Mouse (Mus musculus): Measurements from ENCODE around the gene Fstl4. TPM values are rescaled to one million over a fixed set of nuclear protein-coding genes. Genes with fewer than 3 reads are reported as not detected.

The Fstl4 gene
- total and polyA plus RNA-seq, 3 experiments: not detected

DNA sequence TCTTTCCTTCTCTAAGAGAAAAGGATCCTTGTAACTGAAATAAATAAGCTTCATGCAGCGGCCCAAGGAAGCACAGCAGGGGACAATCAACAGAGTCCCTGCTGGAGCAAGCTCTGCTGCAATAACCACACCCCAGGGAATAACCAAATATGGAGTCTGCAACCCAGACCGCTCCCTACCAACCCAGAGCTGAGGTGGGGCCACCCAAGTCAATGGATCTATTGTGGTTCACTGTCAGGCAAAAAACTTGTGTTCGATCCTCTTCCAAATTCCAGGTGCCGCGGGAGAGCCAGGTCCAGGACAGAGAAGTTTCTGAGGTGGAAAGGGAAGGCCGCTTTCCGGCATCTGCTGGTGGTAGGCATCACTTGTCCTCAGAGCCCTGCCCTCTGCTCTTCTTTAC, 245.2 kb downstream of the Fstl4 start:
- no peak for DNase-seq (ENCODE audit: low read depth, low spot score)
- Histone ChIP-seq H3K36me3 (ENCODE audit: control insufficient read depth in 1 of 2, insufficient read depth in 2 of 2, low read length in 2 of 2) (no peaks in the 10 kb centered on the region), H3K9ac (ENCODE audit: control insufficient read depth, low read depth, low read length, poor library complexity, severe bottlenecking) (no peak overlapping the region), H3K9me3 (replicated peaks; ENCODE audit: insufficient read depth, low read length) (no peaks in the 10 kb centered on the region), H3K27ac (ENCODE audit: control insufficient read depth, low read depth, low read length) (no peak overlapping the region), H3K27me3 (ENCODE audit: control insufficient read depth in 1 of 2, insufficient read depth in 2 of 2, low read length in 2 of 2) (no peaks in the 10 kb centered on the region), H3K79me2 (ENCODE audit: control insufficient read depth, insufficient read depth, low read length, poor library complexity) (no peaks in the 10 kb centered on the region), H3K4me3 (ENCODE audit: control insufficient read depth in 1 of 2, insufficient read depth in 1 of 2, low read depth in 2 of 2, low read length in 2 of 2) (no peak overlapping the region), H3K4me1 (ENCODE audit: control insufficient read depth in 1 of 2, insufficient read depth in 2 of 2, low read length in 2 of 2) (no peaks in the 10 kb centered on the region)
- TF ChIP-seq TBP (IDR thresholded peaks at IDR 0.05; ENCODE audit: low read depth, low read length) (no peak), USF1 (IDR thresholded peaks at IDR 0.05; ENCODE audit: low read depth, low read length) (no peak), MAX (IDR thresholded peaks at IDR 0.05; ENCODE audit: low read length) (no peak), TCF12 (IDR thresholded peaks at IDR 0.05; ENCODE audit: low read depth, low read length) (no peak), SMC3 (IDR thresholded peaks at IDR 0.05; ENCODE audit: low read depth, low read length) (no peak), POLR2A (IDR thresholded peaks at IDR 0.05; ENCODE audit: control insufficient read depth in 1 of 2, insufficient read depth in 1 of 2, low read depth in 1 of 2, low read length in 2 of 2, poor library complexity in 1 of 2) (no peak), POLR2AphosphoS5 (IDR thresholded peaks at IDR 0.05; ENCODE audit: borderline replicate concordance, low read depth, low read length) (no peak)

- H3K9ac ChIP-seq (ENCODE audit: control insufficient read depth, low read depth, low read length, poor library complexity, severe bottlenecking): no peak overlapping the region
- H3K27ac ChIP-seq (ENCODE audit: control insufficient read depth, low read depth, low read length): no peak overlapping the region
- no peak for TF ChIP-seq TCF12 (IDR thresholded peaks at IDR 0.05; ENCODE audit: low read depth, low read length)
- TF ChIP-seq MAX (IDR thresholded peaks at IDR 0.05; ENCODE audit: low read length): no peak
- no peak for TF ChIP-seq NRF1 (IDR thresholded peaks at IDR 0.05; ENCODE audit: insufficient read depth, low read depth, low read length, poor library complexity, severe bottlenecking)
- no peak overlapping the region for H3K4me3 ChIP-seq (ENCODE audit: control insufficient read depth in 1 of 2, insufficient read depth in 1 of 2, low read depth in 2 of 2, low read length in 2 of 2)
- H3K79me2 ChIP-seq (ENCODE audit: control insufficient read depth, insufficient read depth, low read length, poor library complexity): no peaks in the 10 kb centered on the region
- no peaks in the 10 kb centered on the region for H3K9me3 ChIP-seq (replicated peaks; ENCODE audit: insufficient read depth, low read length)
- H3K4me1 ChIP-seq (ENCODE audit: control insufficient read depth in 1 of 2, insufficient read depth in 2 of 2, low read length in 2 of 2): no peaks in the 10 kb centered on the region
- H3K36me3 ChIP-seq (ENCODE audit: control insufficient read depth in 1 of 2, insufficient read depth in 2 of 2, low read length in 2 of 2): no peaks in the 10 kb centered on the region
- DNase-seq (ENCODE audit: low read depth, low spot score): no peak
- no peaks in the 10 kb centered on the region for H3K27me3 ChIP-seq (ENCODE audit: control insufficient read depth in 1 of 2, insufficient read depth in 2 of 2, low read length in 2 of 2)
Observed at GRCm38 (mm10) chr11:53011996-53012505, 247.6 kb downstream of the Fstl4 start.

GRCm38 (mm10) chr11:53013906-53014305, 249.5 kb downstream of the Fstl4 start:
- H3K4me3 ChIP-seq (ENCODE audit: control insufficient read depth in 1 of 2, insufficient read depth in 1 of 2, low read depth in 2 of 2, low read length in 2 of 2): no peak overlapping the region
- no peak for DNase-seq (ENCODE audit: low read depth, low spot score)
- H3K36me3 ChIP-seq (ENCODE audit: control insufficient read depth in 1 of 2, insufficient read depth in 2 of 2, low read length in 2 of 2): no peaks in the 10 kb centered on the region
- H3K27ac ChIP-seq (ENCODE audit: control insufficient read depth, low read depth, low read length): no peak overlapping the region
- no peaks in the 10 kb centered on the region for H3K4me1 ChIP-seq (ENCODE audit: control insufficient read depth in 1 of 2, insufficient read depth in 2 of 2, low read length in 2 of 2)
- TF ChIP-seq NRF1 (IDR thresholded peaks at IDR 0.05; ENCODE audit: insufficient read depth, low read depth, low read length, poor library complexity, severe bottlenecking) (no peak), POLR2A (IDR thresholded peaks at IDR 0.05; ENCODE audit: control insufficient read depth in 1 of 2, insufficient read depth in 1 of 2, low read depth in 1 of 2, low read length in 2 of 2, poor library complexity in 1 of 2) (no peak)
- H3K9me3 ChIP-seq (replicated peaks; ENCODE audit: insufficient read depth, low read length): no peaks in the 10 kb centered on the region
- no peaks in the 10 kb centered on the region; a peak in 1 of 4 replicates for H3K27me3 ChIP-seq (ENCODE audit: control insufficient read depth in 1 of 2, insufficient read depth in 2 of 2, low read length in 2 of 2)
- no peak overlapping the region for H3K9ac ChIP-seq (ENCODE audit: control insufficient read depth, low read depth, low read length, poor library complexity, severe bottlenecking)
- no peaks in the 10 kb centered on the region for H3K79me2 ChIP-seq (ENCODE audit: control insufficient read depth, insufficient read depth, low read length, poor library complexity)

All from MEL (cell line).